Mouse (Mus musculus) olfactory bulb, adult 2 months (tissue): ENCODE results near the gene Zfp658.

Experiments
- CTCF ChIP-seq: fragments of 200-500 bp; IDR thresholded peaks from 2 replicates; pipeline ENCODE4 v1.5.1; 2012; ENCODE audit warnings: low read depth, mild to moderate bottlenecking, low read length, moderate library complexity; ENCODE audit not compliant: insufficient read depth
- POLR2A ChIP-seq: fragments of 200-500 bp; IDR thresholded peaks from 2 replicates; pipeline ENCODE4 v1.6.1; 2012; ENCODE audit warnings: mild to moderate bottlenecking, low read depth, low read length, moderate library complexity; ENCODE audit not compliant: insufficient read depth

DNA sequence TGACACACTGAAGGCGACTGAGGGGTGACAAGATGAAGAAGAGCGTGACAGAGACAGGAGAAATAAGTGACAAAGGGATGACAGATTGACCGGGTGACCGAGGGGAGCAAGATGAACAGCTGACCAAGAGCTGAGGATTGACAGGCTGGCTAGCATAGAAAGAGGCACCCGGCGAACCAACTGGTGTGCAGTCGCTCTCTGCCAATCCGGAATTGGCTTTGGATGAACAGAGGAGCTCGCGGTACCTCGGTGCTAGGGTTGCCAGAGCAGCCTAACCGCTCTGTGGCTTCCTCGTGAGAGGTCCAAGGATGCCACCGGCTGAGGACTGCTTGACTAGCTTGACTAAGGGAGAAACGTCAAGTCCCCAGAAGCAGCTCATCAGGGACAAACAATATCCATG, 43.7 kb upstream of the Zfp658 start:
- TF ChIP-seq CTCF (no peak), POLR2A (no peak)
